Mouse (Mus musculus): ENCODE results near the gene Orai2. TPM values are rescaled to one million over a fixed set of nuclear protein-coding genes. Genes with fewer than 3 reads are reported as not detected.
A peak's percentile ranks its signal among the peaks of the same experiment; 100 is the strongest.
"Not testable (repeated sequence)": the region's sequence is repeated elsewhere in the genome, so short reads cannot be mapped to it uniquely, and the experiment has no call there.

The Orai2 gene
- total RNA-seq, 2 experiments from 2014 or later: 54.0 to 54.8 TPM

DNA sequence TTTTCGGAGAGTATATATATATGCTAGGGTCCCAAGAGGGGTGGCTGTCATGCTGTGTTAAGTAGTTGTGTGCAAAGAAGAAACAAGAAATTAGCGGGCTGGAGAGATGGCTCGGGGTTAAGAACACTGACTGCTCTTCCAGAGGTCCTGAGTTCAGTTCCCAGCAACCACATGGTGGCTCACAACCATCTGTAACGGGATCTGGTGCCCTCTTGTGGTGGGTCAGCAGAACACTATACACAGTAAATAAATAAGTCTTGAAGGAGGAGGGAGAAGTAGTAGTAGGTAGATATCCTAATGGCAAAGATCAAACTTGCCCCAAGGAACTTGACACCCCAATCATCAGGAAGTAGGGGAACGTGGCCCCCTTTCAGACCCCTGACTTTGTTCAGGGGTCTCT lies 27.8 kb downstream of the Orai2 start:
- intact Hi-C loops (cut with DNase I): no loop called here

GRCm38 (mm10) chr5:136140057-136140482 lies 30.4 kb downstream of the Orai2 start:
- intact Hi-C loops (cut with DNase I): no loop called here
- no peak for DNase-seq (ENCODE audit: low spot score in 2 of 2)

More for the DNA sequence above, 27.8 kb downstream of the Orai2 start:
- no peak for DNase-seq (ENCODE audit: low spot score in 2 of 2)

DNA sequence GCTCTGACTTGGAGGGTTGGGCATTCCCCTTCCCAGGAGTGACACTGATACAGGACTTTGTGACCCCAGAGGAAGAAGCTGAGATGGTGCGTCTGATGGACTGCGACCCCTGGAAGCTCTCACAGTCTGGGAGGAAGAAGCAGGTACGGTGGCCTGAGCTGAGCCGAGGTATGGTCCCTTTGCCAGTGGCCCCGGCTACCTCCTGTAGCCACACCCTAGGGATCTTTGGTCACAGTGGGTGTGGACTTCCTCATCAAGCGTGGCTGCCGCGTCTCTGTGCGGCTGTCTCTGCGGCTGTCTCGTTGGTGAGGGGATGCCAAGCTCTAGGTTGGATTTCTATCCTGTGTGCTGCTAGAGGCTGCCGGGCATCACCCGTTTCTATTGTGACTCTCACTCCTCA lies 31.1 kb downstream of the Orai2 start:
- DNase-seq (ENCODE audit: low spot score in 2 of 2): no peak
- intact Hi-C loops (cut with DNase I): loop anchor here (5.0 kb wide), 1 partner anchor 113 kb away; no protein-coding TSS in a partner anchor

GRCm38 (mm10) chr5:136137658-136138274 lies 32.7 kb downstream of the Orai2 start:
- intact Hi-C loops (cut with DNase I): loop anchor here (5.0 kb wide), 1 partner anchor 115 kb away; no protein-coding TSS in a partner anchor
- DNase-seq (ENCODE audit: low spot score in 2 of 2): no peak

DNA sequence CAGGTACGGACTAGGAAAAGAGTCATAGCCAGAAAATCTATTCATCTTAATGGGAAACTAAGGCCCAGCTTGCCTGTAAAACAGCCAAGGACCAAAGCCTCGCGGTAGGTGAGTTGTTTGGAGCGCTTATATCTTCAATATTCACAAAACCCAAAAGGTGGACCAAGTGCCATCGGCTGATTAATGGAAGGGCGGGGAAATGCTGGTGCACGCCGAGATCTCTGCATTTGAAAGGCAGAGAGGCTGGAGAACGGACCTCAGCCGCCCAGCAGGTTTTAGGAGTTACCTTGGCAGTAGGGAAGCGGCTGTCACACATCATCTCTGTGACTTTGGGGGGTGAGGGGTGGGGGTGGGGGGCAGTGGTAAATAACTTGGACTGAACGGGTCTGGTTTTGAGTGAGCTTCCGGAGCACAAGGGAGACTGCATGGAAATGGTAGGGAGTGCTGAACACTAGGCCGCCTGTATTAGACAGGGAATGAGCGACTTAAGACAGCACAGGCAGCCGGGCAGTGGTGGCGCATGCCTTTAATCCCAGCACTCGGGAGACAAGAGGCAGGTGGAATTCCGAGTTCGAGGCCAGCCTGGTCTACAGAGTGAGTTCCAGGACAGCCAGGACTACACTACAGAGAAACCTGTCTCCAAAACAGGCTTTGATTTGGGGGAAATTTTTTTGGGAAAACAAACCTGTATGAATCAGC lies 34.1 kb downstream of the Orai2 start:
- intact Hi-C loops (cut with DNase I): loop anchor here (5.0 kb wide), 1 partner anchor 116 kb away; no protein-coding TSS in a partner anchor
- DNase-seq (ENCODE audit: low spot score in 2 of 2): no peak

DNA sequence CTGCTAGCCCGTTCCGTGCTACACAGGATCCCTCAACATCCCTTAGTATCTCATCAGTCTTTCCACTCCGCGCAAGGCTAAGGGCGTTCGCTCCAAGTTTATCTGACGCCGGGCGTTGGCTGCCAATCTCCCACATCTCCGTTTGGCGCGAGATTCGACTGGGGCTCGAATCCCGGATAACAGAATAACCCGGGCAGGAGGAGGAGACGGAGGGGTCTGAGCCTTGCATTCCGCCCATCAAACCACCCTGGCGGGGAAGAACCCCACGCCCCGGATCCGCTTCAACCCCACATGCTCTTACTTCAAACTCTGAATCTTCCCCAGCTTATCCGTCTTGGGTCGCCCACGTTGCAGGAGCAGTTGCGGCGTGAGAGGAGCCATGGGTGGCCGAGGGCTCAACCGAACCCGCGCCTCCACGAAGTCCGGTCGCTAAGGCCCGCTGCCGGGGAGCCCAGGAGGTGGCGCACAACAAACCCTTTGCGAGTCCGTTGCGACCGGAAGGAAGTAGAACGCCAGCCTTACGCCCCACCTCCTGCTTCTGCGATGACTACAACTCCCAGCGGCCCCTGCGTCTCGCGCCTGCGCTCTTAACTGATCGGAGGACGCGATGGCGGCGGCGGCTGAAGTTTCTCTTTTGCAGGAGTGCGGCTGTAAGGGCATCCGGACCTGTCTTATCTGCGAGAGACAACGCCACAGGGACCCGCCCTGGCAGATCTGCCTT lies 34.8 kb downstream of the Orai2 start, which contains the start of the genes Lrwd1 and Alkbh4:
Gene Lrwd1 (minus strand): TSS at position 504 of the 721 bp plus-strand sequence.
Gene Alkbh4 (plus strand): TSS at position 576 of the 721 bp plus-strand sequence.
- intact Hi-C loops (cut with DNase I): loop anchor here (2.0 to 5.0 kb wide), 3 partner anchors 19 to 117 kb away; partner anchors contain the start of gene Polr2j
- DNase-seq (ENCODE audit: low spot score in 2 of 2): peak; percentile 93

DNA sequence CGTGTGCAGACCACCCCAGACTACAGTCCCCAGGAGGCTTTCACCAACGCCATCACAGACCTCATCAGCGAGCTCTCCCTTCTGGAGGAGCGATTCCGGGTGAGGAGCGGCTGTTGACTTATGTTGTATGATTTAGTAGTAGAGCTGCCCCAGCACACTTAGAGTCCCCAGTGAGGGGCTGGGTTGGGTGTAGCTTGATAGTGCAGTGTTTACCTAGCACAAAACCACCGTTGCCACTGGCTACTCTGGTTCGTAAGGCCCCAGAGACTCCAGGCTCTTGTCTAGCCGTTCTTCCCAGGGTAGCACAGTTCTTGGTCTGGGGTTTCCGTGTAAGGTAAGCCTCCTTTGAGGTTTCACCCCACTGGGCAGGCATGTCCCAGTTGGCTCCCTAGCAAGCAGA lies 48.3 kb downstream of the Orai2 start:
- no peak for DNase-seq (ENCODE audit: low spot score in 2 of 2)
- intact Hi-C loops (cut with DNase I): no loop called here

DNA sequence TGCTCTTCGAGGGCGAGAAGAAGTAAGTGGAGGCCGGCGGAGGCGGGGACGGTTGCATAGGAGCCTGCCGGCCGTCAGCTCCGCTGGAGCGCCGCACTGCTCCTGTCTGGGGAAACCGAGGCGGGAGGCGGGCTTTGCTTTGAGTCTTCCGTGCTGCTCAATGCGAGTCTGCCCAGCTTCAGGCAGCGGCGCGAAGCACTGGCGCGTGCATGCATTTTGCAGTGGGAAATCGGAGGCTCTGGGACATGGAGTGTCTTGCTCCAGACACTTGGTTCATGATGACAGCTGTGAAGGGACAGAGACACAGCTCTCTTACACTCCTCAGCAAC lies 53.8 kb downstream of the Orai2 start:
- intact Hi-C loops (cut with DNase I): loop anchor here (2.0 kb wide), 1 partner anchor 18 kb away; no protein-coding TSS in a partner anchor

DNA sequence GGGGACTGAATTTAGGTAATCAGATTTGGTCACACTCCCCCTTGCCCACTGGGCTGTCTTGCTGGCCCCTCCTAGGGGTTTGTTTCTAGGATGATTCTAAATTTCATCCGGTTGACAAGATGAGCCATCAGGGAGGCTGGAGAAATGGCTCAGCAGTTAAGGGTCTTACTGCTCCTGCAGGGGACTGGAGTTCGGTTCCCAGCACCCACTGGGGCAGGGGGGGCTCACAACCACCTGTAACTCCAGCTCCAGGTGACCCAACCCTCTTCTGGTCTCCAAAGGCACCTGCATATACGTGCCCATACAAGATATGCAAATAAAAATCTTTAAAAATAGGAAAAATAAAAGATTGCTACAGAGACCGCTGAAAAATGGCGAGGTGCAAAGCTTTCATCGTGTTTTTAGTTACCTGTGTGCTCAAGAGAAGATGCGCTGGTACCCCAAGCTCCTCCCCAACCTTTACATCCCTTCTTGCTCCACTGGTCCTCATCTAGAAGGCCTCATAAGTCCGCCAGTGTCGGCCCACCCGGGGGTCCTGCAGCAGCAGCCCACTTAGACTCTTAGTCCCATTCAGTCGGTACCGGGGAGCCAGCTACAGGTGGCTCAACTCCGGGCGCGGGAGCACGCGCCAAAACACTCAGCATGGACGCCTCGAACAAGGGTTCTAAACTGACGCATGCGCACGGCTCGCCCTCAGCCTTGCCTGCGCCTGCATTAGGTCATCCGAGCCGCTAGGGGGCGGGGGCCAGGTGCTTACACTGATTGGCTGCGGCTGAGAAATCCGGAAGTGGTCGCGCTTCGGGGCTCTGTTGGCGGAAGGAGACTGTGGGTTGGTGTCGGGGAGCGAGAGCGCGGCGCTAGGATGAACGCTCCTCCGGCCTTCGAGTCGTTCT lies 54.4 kb downstream of the Orai2 start, which contains the start of gene Polr2j:
Gene Polr2j (plus strand): TSS at position 741 of the 893 bp plus-strand sequence.
- intact Hi-C loops (cut with DNase I): loop anchor here (2.0 kb wide), 1 partner anchor 19 kb away; no protein-coding TSS in a partner anchor
- DNase-seq (ENCODE audit: low spot score in 2 of 2): peak; percentile 97 to 98

More for the DNA sequence above, 53.8 kb downstream of the Orai2 start:
- DNase-seq (ENCODE audit: low spot score in 2 of 2): no peak

GRCm38 (mm10) chr5:136113546-136113945 lies 57.0 kb downstream of the Orai2 start:
- intact Hi-C loops (cut with DNase I); DNase-seq (ENCODE audit: low spot score in 2 of 2): not testable (repeated sequence)

DNA sequence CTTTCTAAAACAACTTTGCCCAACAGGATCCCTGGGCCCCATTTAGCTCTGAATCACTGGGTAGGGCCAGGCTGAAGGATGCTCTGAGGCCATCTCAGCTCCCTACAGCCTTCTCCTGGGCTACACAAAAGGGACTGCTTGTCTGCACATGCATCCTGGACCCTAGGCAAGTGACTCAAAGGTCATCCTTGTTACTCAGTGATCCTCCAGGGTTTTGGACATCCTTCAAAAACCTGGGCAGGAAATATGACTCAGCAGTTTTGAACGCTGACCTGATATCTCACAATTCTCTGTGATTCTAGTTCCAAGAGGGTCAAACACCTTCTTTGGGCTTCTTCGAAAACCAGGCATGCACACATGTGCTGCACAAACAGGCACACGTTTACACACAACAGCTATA lies 61.5 kb downstream of the Orai2 start:
- DNase-seq (ENCODE audit: low spot score in 2 of 2): no peak
- intact Hi-C loops (cut with DNase I): no loop called here

- no peak for DNase-seq (ENCODE audit: low spot score in 2 of 2)
- intact Hi-C loops (cut with DNase I): no loop called here
These were observed 62.0 kb downstream of the Orai2 start for GRCm38 (mm10) chr5:136108486-136108885.

DNA sequence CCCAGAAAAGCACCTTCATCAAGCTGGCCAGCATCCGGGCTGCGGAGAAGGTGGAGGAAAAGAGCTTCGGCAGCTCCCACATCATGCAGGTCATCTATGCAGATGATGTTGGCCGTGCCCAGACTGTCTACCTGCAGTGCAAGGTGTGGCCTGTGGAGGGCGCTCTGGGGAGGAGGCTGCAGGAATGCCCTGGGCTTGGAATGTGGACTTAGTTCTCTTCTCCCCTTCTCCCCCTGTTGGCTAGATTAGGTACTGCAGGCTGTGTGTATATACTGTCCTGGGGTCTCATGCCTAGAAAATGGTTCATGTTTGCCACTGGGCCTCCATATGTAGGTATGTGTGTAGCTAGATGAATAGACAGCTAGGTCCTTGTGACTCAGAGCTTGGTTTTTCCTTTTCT lies 66.0 kb downstream of the Orai2 start:
- intact Hi-C loops (cut with DNase I): no loop called here
- DNase-seq (ENCODE audit: low spot score in 2 of 2): no peak

GRCm38 (mm10) chr5:136102099-136102820 lies 68.3 kb downstream of the Orai2 start:
- peak; percentile 79 to 81 for DNase-seq (ENCODE audit: low spot score in 2 of 2)
- intact Hi-C loops (cut with DNase I): no loop called here

DNA sequence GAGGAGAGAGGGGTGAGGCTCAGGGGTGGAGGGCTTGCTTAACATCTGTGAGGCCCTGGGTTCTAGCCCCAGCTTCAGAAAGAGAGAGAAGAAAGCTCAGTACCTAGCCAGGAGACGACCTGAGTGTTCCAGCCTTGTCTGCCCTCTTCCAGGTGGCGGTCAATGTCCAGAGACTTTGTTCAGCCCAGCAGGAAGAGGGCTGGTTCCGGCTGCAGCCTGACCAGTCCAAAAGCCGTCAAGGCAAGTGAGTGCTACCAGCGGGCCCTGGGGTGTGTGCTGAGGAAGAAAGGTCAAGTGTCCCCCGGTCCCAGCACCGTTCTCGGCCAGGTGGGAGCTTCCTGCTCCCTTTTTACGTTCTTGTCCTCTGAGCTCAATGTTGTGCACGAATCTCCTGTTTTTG lies 72.0 kb downstream of the Orai2 start:
- DNase-seq (ENCODE audit: low spot score in 2 of 2): no peak
- intact Hi-C loops (cut with DNase I): no loop called here
